Mouse (Mus musculus): ENCODE measurements around the gene Isoc2b. TPM values are rescaled to one million over a fixed set of nuclear protein-coding genes. Genes with fewer than 3 reads are reported as not detected.

The Isoc2b gene
- total and polyA plus RNA-seq, 3 experiments: 3.9 to 19.5 (median 10.0) TPM

GRCm38 (mm10) chr7:4915669-4916416 lies 45.8 kb upstream of the Isoc2b start:
- dilution Hi-C loops (cut with MboI; ENCODE audit: extremely low pct_ligation_motif_present, extremely low pct_unique_long_range_greater_than_20kb, low sequenced_read_pairs) (no loop called here), in situ Hi-C loops (cut with MboI; ENCODE audit: low pct_ligation_motif_present, low pct_unique_long_range_greater_than_20kb, low sequenced_read_pairs) (no loop called here)
- H3K79me2 ChIP-seq (replicated peaks; ENCODE audit: control insufficient read depth, extremely low read depth, insufficient read depth, poor library complexity, severe bottlenecking): no peaks in the 10 kb centered on the region
- peak overlapping the region; percentile 76 to 86 (median 84) for H3K4me3 ChIP-seq (replicated peaks in 1 of 3; ENCODE audit: low read depth in 2 of 3, low read length in 2 of 3, poor library complexity in 1 of 3)
- peak overlapping the region; percentile 96 for H3K9ac ChIP-seq (ENCODE audit: insufficient read depth, low read depth)
- peaks cover 11 to 19% of the 10 kb centered on the region in 2 experiments for H3K4me1 ChIP-seq (ENCODE audit: control insufficient read depth in 1 of 2, insufficient read depth in 2 of 2)
- no peak for DNase-seq (ENCODE audit: extremely low read depth)
- H3K9me3 ChIP-seq (replicated peaks; ENCODE audit: low read length): no peaks in the 10 kb centered on the region
- H3K36me3 ChIP-seq (replicated peaks in 1 of 2; ENCODE audit: control insufficient read depth in 1 of 2, insufficient read depth in 1 of 2, low read length in 1 of 2): peaks cover 33 to 40% of the 10 kb centered on the region in 2 experiments
- H3K27me3 ChIP-seq (replicated peaks): no peaks in the 10 kb centered on the region
- peak overlapping the region; percentile 72 for H3K4me2 ChIP-seq (ENCODE audit: insufficient read depth, low read depth, poor library complexity, severe bottlenecking)
- TF ChIP-seq MYC (IDR thresholded peaks at IDR 0.05; ENCODE audit: low read depth, low read length) (no peak), ETS1 (conservative IDR thresholded peaks at IDR 0.05; ENCODE audit: low read depth, low read length) (no peak), MAZ (IDR thresholded peaks at IDR 0.05; ENCODE audit: low read depth, low read length) (no peak), BHLHE40 (IDR thresholded peaks at IDR 0.05; ENCODE audit: low read depth, low read length) (no peak), USF2 (conservative IDR thresholded peaks at IDR 0.05; ENCODE audit: low read depth, low read length) (no peak), IRF4 (IDR thresholded peaks at IDR 0.05; ENCODE audit: low read depth, low read length) (no peak), UBTF (IDR thresholded peaks at IDR 0.05; ENCODE audit: low read depth, low read length) (no peak), JUND (conservative IDR thresholded peaks at IDR 0.05; ENCODE audit: low read depth, low read length) (no peak), MAFK (IDR thresholded peaks at IDR 0.05; ENCODE audit: insufficient replicate concordance, low read length) (no peak), PAX5 (IDR thresholded peaks at IDR 0.05; ENCODE audit: low read length) (no peak), CTCF (conservative IDR thresholded peaks at IDR 0.05 in 1 of 2, IDR thresholded peaks at IDR 0.05 in 1 of 2; ENCODE audit: low read depth in 2 of 2, low read length in 2 of 2) (no peak), ELF1 (IDR thresholded peaks at IDR 0.05; ENCODE audit: low read depth, low read length) (no peak)
- peak overlapping the region; percentile 31; the same call in 1 of the 2 replicates for H3K27ac ChIP-seq (ENCODE audit: insufficient read depth, low read depth)

- Histone ChIP-seq H3K79me2 (replicated peaks; ENCODE audit: control insufficient read depth, extremely low read depth, insufficient read depth, poor library complexity, severe bottlenecking) (no peaks in the 10 kb centered on the region), H3K9ac (ENCODE audit: insufficient read depth, low read depth) (peak within 1 kb of the TSS; percentile 96), H3K36me3 (replicated peaks in 1 of 2; ENCODE audit: control insufficient read depth in 1 of 2, insufficient read depth in 1 of 2, low read length in 1 of 2) (peaks cover 26 to 33% of the 10 kb centered on the region in 2 experiments), H3K4me2 (ENCODE audit: insufficient read depth, low read depth, poor library complexity, severe bottlenecking) (peak within 1 kb of the TSS; percentile 72), H3K9me3 (replicated peaks; ENCODE audit: low read length) (no peaks in the 10 kb centered on the region), H3K4me1 (ENCODE audit: control insufficient read depth in 1 of 2, insufficient read depth in 2 of 2) (peaks cover 11 to 19% of the 10 kb centered on the region in 2 experiments), H3K4me3 (replicated peaks in 1 of 3; ENCODE audit: low read depth in 2 of 3, low read length in 2 of 3, poor library complexity in 1 of 3) (peak within 1 kb of the TSS; percentile 76 to 86 (median 84)), H3K27me3 (replicated peaks) (no peaks in the 10 kb centered on the region), H3K27ac (ENCODE audit: insufficient read depth, low read depth) (peak within 1 kb of the TSS; percentile 47)
- dilution Hi-C loops (cut with MboI; ENCODE audit: extremely low pct_ligation_motif_present, extremely low pct_unique_long_range_greater_than_20kb, low sequenced_read_pairs): no loop called here
- in situ Hi-C loops (cut with MboI; ENCODE audit: low pct_ligation_motif_present, low pct_unique_long_range_greater_than_20kb, low sequenced_read_pairs): no loop called here
- DNase-seq (ENCODE audit: extremely low read depth): peak; percentile 92
- TF ChIP-seq JUND (conservative IDR thresholded peaks at IDR 0.05; ENCODE audit: low read depth, low read length) (no peak), MEF2A (IDR thresholded peaks at IDR 0.05; ENCODE audit: borderline replicate concordance, low read depth, low read length) (no peak), TBP (conservative IDR thresholded peaks at IDR 0.05; ENCODE audit: low read depth, low read length) (peak; percentile 56; the same call in 1 of the 2 replicates), RAD21 (IDR thresholded peaks at IDR 0.05; ENCODE audit: low read depth, low read length) (no peak), IRF4 (IDR thresholded peaks at IDR 0.05; ENCODE audit: low read depth, low read length) (no peak), ZNF384 (IDR thresholded peaks at IDR 0.05; ENCODE audit: low read depth, low read length) (no peak), MAX (IDR thresholded peaks at IDR 0.05; ENCODE audit: low read length) (0 out of 2 replicates have a peak, but pooled peaks have one; percentile 16), ZMIZ1 (IDR thresholded peaks at IDR 0.05; ENCODE audit: low read depth, low read length) (peak; percentile 53; the same call in 1 of the 2 replicates), HCFC1 (IDR thresholded peaks at IDR 0.05; ENCODE audit: low read depth, low read length) (peak; percentile 78), BHLHE40 (IDR thresholded peaks at IDR 0.05; ENCODE audit: low read depth, low read length) (no peak; the same call in 1 of the 2 replicates), POLR2AphosphoS2 (IDR thresholded peaks at IDR 0.05; ENCODE audit: low read depth, low read length) (no peak; the same call in 1 of the 2 replicates), USF2 (conservative IDR thresholded peaks at IDR 0.05; ENCODE audit: low read depth, low read length) (no peak), E2F4 (IDR thresholded peaks at IDR 0.05; ENCODE audit: insufficient replicate concordance, low read depth, low read length) (no peak), MXI1 (IDR thresholded peaks at IDR 0.05; ENCODE audit: low read depth, low read length) (peak; percentile 25), MAZ (IDR thresholded peaks at IDR 0.05; ENCODE audit: low read depth, low read length) (peak; percentile 31; the same call in 1 of the 2 replicates), CHD1 (IDR thresholded peaks at IDR 0.05; ENCODE audit: low read depth, low read length) (no peak), MYC (IDR thresholded peaks at IDR 0.05; ENCODE audit: low read depth, low read length) (no peak; the same call in 1 of the 2 replicates), MAFK (IDR thresholded peaks at IDR 0.05; ENCODE audit: insufficient replicate concordance, low read length) (no peak), POLR2A (IDR thresholded peaks at IDR 0.05; ENCODE audit: low read depth, low read length) (peak; percentile 86), NRF1 (IDR thresholded peaks at IDR 0.05; ENCODE audit: low read depth, low read length) (peak; percentile 50; the same call in 1 of the 2 replicates), ZKSCAN1 (IDR thresholded peaks at IDR 0.05; ENCODE audit: borderline replicate concordance, low read depth, low read length) (no peak), ELF1 (IDR thresholded peaks at IDR 0.05; ENCODE audit: low read depth, low read length) (peak; percentile 91), ZC3H11A (IDR thresholded peaks at IDR 0.05; ENCODE audit: low read depth, low read length) (no peak), SMC3 (IDR thresholded peaks at IDR 0.05; ENCODE audit: low read depth, low read length) (no peak)
Observed at GRCm38 (mm10) chr7:4915007-4915665, 45.1 kb upstream of the Isoc2b start, which contains the start of gene Zfp628. TSS of gene Zfp628 (plus strand) at chr7:4915217.

All from CH12.LX (cell line).